Mouse (Mus musculus) B cell, adult 2 months (primary cell): ENCODE results near the gene 2310039H08Rik.

Experiments
- DNase-seq, 2 experiments: peaks; one replicate each; pipeline ENCODE4 v3.0.0; 2022

Gene 2310039H08Rik

GRCm38 (mm10) chr17:46772404-46773277 is at the start of gene 2310039H08Rik:
2310039H08Rik (plus strand) TSS chr17:46772635.
- peak; percentile 79 to 80 for DNase-seq

GRCm38 (mm10) chr17:46724477-46725084 is 47.9 kb upstream of the 2310039H08Rik start:
- DNase-seq: no peak

GRCm38 (mm10) chr17:46725273-46725672 is 47.2 kb upstream of the 2310039H08Rik start:
- DNase-seq: peak; percentile 60 to 63

- no peak for DNase-seq
Observed at GRCm38 (mm10) chr17:46725731-46726645, 46.4 kb upstream of the 2310039H08Rik start.

GRCm38 (mm10) chr17:46727271-46727670 is 45.2 kb upstream of the 2310039H08Rik start:
- no peak for DNase-seq

GRCm38 (mm10) chr17:46728021-46728420 is 44.4 kb upstream of the 2310039H08Rik start:
- peak; percentile 29 to 37 for DNase-seq

GRCm38 (mm10) chr17:46728496-46728895 is 43.9 kb upstream of the 2310039H08Rik start:
- no peak for DNase-seq

- no peak for DNase-seq
Observed at GRCm38 (mm10) chr17:46728904-46729318, 43.5 kb upstream of the 2310039H08Rik start, which contains the start of gene Gnmt. Gnmt (minus strand) TSS chr17:46729168.

- no peak for DNase-seq
Observed at GRCm38 (mm10) chr17:46734055-46734454, 38.4 kb upstream of the 2310039H08Rik start.

- no peak for DNase-seq
Observed at GRCm38 (mm10) chr17:46735287-46735686, 37.1 kb upstream of the 2310039H08Rik start.

GRCm38 (mm10) chr17:46736160-46736559 is 36.3 kb upstream of the 2310039H08Rik start:
- DNase-seq: peak; percentile 73 to 74

GRCm38 (mm10) chr17:46741305-46741704 is 31.1 kb upstream of the 2310039H08Rik start:
- DNase-seq: no peak

GRCm38 (mm10) chr17:46742986-46743385 is 29.4 kb upstream of the 2310039H08Rik start:
- no peak for DNase-seq

GRCm38 (mm10) chr17:46745506-46745905 is 26.9 kb upstream of the 2310039H08Rik start:
- no peak for DNase-seq

GRCm38 (mm10) chr17:46747234-46747633 is 25.2 kb upstream of the 2310039H08Rik start:
- DNase-seq: no peak

GRCm38 (mm10) chr17:46747806-46748205 is 24.6 kb upstream of the 2310039H08Rik start:
- DNase-seq: no peak

- no peak for DNase-seq
Observed at GRCm38 (mm10) chr17:46749282-46749681, 23.2 kb upstream of the 2310039H08Rik start.

- DNase-seq: no peak
Observed at GRCm38 (mm10) chr17:46750580-46750979, 21.9 kb upstream of the 2310039H08Rik start.

- peak; percentile 50 to 88 for DNase-seq
Observed at GRCm38 (mm10) chr17:46751056-46751793, 21.2 kb upstream of the 2310039H08Rik start.

GRCm38 (mm10) chr17:46751794-46752556 is 20.5 kb upstream of the 2310039H08Rik start, which contains the start of gene Cnpy3:
Cnpy3 (minus strand) TSS chr17:46752214.
- peak; percentile 98 for DNase-seq

- DNase-seq: no peak
Observed at GRCm38 (mm10) chr17:46758753-46759152, 13.7 kb upstream of the 2310039H08Rik start.
